35 mouse cellular contexts compared by ENCODE assay signal in genomic region chr14:101763762-101764295, GRCm38 (mm10). TPM values are rescaled to one million over a fixed set of nuclear protein-coding genes. Genes with fewer than 3 reads are reported as not detected.
"Had no signal": no experiment of that assay in that cellular context is flagged by ENCODE, and none has a peak within 500 bp of the region (broad histone marks: within the 10 kb centered on the region; RNA-seq: fewer than 3 reads in every experiment).

No protein-coding gene starts in this region.

- DNase-seq: left cerebral cortex, postnatal 4 days; liver; liver, embryonic 13.5 days; liver, postnatal 0 days; lung, adult 18-20 months; lung, adult 2 months; lung, embryonic 14.5 days; lung, postnatal 10 days; lung, postnatal 14 days; lung, postnatal 36 days; lung, postnatal 4 days; midbrain, embryonic 14.5 days had no signal

- H3K36me3 ChIP-seq: limb, embryonic 10.5 days; limb, embryonic 12.5 days; limb, embryonic 13.5 days; limb, embryonic 15.5 days; liver, embryonic 12.5 days; liver, embryonic 13.5 days; liver, embryonic 15.5 days; lung, embryonic 15.5 days; midbrain, embryonic 10.5 days; midbrain, embryonic 12.5 days; midbrain, embryonic 13.5 days; midbrain, embryonic 15.5 days; neural tube, embryonic 12.5 days had no signal

- H3K4me2 ChIP-seq: limb, embryonic 12.5 days; limb, embryonic 13.5 days; limb, embryonic 15.5 days; liver, embryonic 11.5 days; liver, embryonic 12.5 days; liver, embryonic 13.5 days; liver, embryonic 15.5 days; lung, embryonic 14.5 days; lung, embryonic 15.5 days; midbrain, embryonic 11.5 days; midbrain, embryonic 12.5 days; midbrain, embryonic 13.5 days; midbrain, embryonic 15.5 days; neural tube, embryonic 12.5 days had no signal

- H3K4me3 ChIP-seq: limb, embryonic 10.5 days; limb, embryonic 12.5 days; limb, embryonic 13.5 days; limb, embryonic 15.5 days; liver, embryonic 12.5 days; liver, embryonic 13.5 days; liver, embryonic 15.5 days; lung, embryonic 15.5 days; megakaryocyte, embryonic 14.5 days; midbrain, embryonic 10.5 days; midbrain, embryonic 12.5 days; midbrain, embryonic 13.5 days; midbrain, embryonic 15.5 days; myocyte; neural tube, embryonic 12.5 days had no signal

- H3K27ac ChIP-seq: limb, embryonic 10.5 days; limb, embryonic 12.5 days; limb, embryonic 13.5 days; limb, embryonic 15.5 days; liver, embryonic 12.5 days; liver, embryonic 13.5 days; liver, embryonic 14.5 days; liver, embryonic 15.5 days; lung, embryonic 15.5 days; macrophage; midbrain, embryonic 10.5 days; midbrain, embryonic 12.5 days; midbrain, embryonic 13.5 days; midbrain, embryonic 15.5 days; neural tube, embryonic 12.5 days had no signal

- H3K4me1 ChIP-seq: limb, embryonic 10.5 days; limb, embryonic 12.5 days; limb, embryonic 13.5 days; limb, embryonic 15.5 days; liver, embryonic 12.5 days; liver, embryonic 13.5 days; liver, embryonic 15.5 days; lung, embryonic 15.5 days; megakaryocyte, embryonic 14.5 days; midbrain, embryonic 13.5 days; midbrain, embryonic 15.5 days; neural tube, embryonic 12.5 days had no signal

- H3K27me3 ChIP-seq: limb, embryonic 12.5 days; limb, embryonic 13.5 days; limb, embryonic 15.5 days; liver, embryonic 12.5 days; liver, embryonic 13.5 days; liver, embryonic 15.5 days; lung, embryonic 15.5 days; megakaryocyte, embryonic 14.5 days; midbrain, embryonic 12.5 days; midbrain, embryonic 13.5 days; midbrain, embryonic 15.5 days; neural tube, embryonic 12.5 days had no signal

- H3K9ac ChIP-seq: limb, embryonic 12.5 days; limb, embryonic 13.5 days; limb, embryonic 15.5 days; liver, embryonic 12.5 days; liver, embryonic 13.5 days; liver, embryonic 14.5 days; liver, embryonic 15.5 days; liver, postnatal 0 days; lung, embryonic 14.5 days; lung, embryonic 15.5 days; midbrain, embryonic 12.5 days; midbrain, embryonic 13.5 days; midbrain, embryonic 15.5 days; neural tube, embryonic 12.5 days had no signal

- H3K9me3 ChIP-seq: limb, embryonic 10.5 days; limb, embryonic 12.5 days; limb, embryonic 13.5 days; limb, embryonic 15.5 days; liver, embryonic 12.5 days; liver, embryonic 13.5 days; liver, embryonic 15.5 days; lung, embryonic 15.5 days; megakaryocyte, embryonic 14.5 days; midbrain, embryonic 10.5 days; midbrain, embryonic 12.5 days; midbrain, embryonic 13.5 days; midbrain, embryonic 15.5 days; neural tube, embryonic 12.5 days had no signal

- ATAC-seq: liver, embryonic 12.5 days; liver, postnatal 0 days; lung, postnatal 0 days; midbrain, embryonic 13.5 days; midbrain, embryonic 15.5 days; midbrain, embryonic 16.5 days had no signal

RNA-seq across cellular contexts. Expression of gene Lmo7, which starts 34.1 kb away (rescaled TPM):
- polyA plus RNA-seq: macrophage had no signal

RNA-seq across cellular contexts. Expression of gene Gm9922, which starts 34.2 kb away (rescaled TPM):
- polyA plus RNA-seq: liver, adult 2 months; liver, embryonic 11.5 days; liver, embryonic 12.5 days; liver, embryonic 13.5 days; liver, embryonic 14.5 days; liver, embryonic 15.5 days; liver, embryonic 16.5 days; liver, postnatal 0 days; macrophage; midbrain, embryonic 10.5 days; midbrain, embryonic 11.5 days; midbrain, embryonic 13.5 days; midbrain, embryonic 14.5 days; midbrain, embryonic 15.5 days; neural tube, embryonic 11.5 days had no signal
